Mouse (Mus musculus) spleen, adult 2 months (tissue): ENCODE measurements around the gene Gale. TPM values are rescaled to one million over a fixed set of nuclear protein-coding genes. Genes with fewer than 3 reads are reported as not detected.

Experiments
- DNase-seq, 2 experiments: peaks; one replicate each; pipeline versions ENCODE4 v3.0.0 to v3.0.0-alpha.2; 2012 to 2021; ENCODE audit warnings: low spot score in 2 of 2, low read depth in 1 of 2
- H3K27ac ChIP-seq: fragments of 200-500 bp; 2 replicates; pipeline ENCODE4 v1.5.1; 2012; ENCODE audit warnings: low read length, inconsistent platforms; ENCODE audit not compliant: insufficient read depth
- H3K27me3 ChIP-seq: fragments of 200-500 bp; 2 replicates; pipeline ENCODE4 v1.6.1; 2012; ENCODE audit warnings: mild to moderate bottlenecking, moderate library complexity, low read length, inconsistent platforms; ENCODE audit not compliant: control insufficient read depth, insufficient read depth
- H3K36me3 ChIP-seq: fragments of 200-500 bp; 2 replicates; pipeline ENCODE4 v1.6.1; 2012; ENCODE audit warnings: mild to moderate bottlenecking, low read length, inconsistent platforms; ENCODE audit not compliant: control insufficient read depth, insufficient read depth
- H3K4me1 ChIP-seq: fragments of 200-500 bp; 2 replicates; pipeline ENCODE4 v1.6.1; 2011; ENCODE audit warnings: inconsistent platforms; ENCODE audit not compliant: control insufficient read depth, insufficient read depth, insufficient read length
- H3K4me3 ChIP-seq: fragments of 200-500 bp; 2 replicates; pipeline ENCODE4 v1.5.1; 2011; ENCODE audit warnings: mild to moderate bottlenecking, inconsistent platforms; ENCODE audit not compliant: insufficient read depth, insufficient read length; ENCODE audit errors: extremely low read depth
- CTCF ChIP-seq: fragments of 200-500 bp; IDR thresholded peaks from 2 replicates; pipeline ENCODE4 v1.5.1; 2011; ENCODE audit warnings: mild to moderate bottlenecking, inconsistent platforms; ENCODE audit not compliant: insufficient read depth, insufficient read length, insufficient replicate concordance; ENCODE audit errors: extremely low read depth
- POLR2A ChIP-seq: fragments of 200-500 bp; IDR thresholded peaks from 2 replicates; pipeline ENCODE4 v1.6.1; 2011; ENCODE audit warnings: low read depth, low read length, inconsistent platforms
- WGBS: fragments of 180-500 bp; shearing (Covaris S2); methylation state at CpG from one replicate; pipeline ENCODE4 v1.1.7; 2018; 5-methylcytosine and 5-hydroxymethylcytosine counted together
- polyA plus RNA-seq: library from polyadenylated mRNA; depleted of rRNA; stranded (reverse); fragments of >200 nt; gene quantifications from 2 replicates; pipeline ENCODE4 v1.2.3, GENCODE M21; 2012

Gale gene
- polyA plus RNA-seq, 1 experiment: 10.6 TPM

GRCm38 (mm10) chr4:135949911-135950310 lies 13.6 kb upstream of the Gale start:
- Histone ChIP-seq H3K4me3 (no peak overlapping the region), H3K4me1 (no peaks in the 10 kb centered on the region; the same call in 1 of the 2 replicates), H3K27ac (no peak overlapping the region), H3K36me3 (peaks cover 16% of the 10 kb centered on the region), H3K27me3 (no peaks in the 10 kb centered on the region)
- WGBS: 76% methylated on average over 6 of the region's 6 CpGs
- DNase-seq: no peak
- TF ChIP-seq POLR2A (no peak), CTCF (no peak)

GRCm38 (mm10) chr4:135950365-135950764 lies 13.2 kb upstream of the Gale start:
- H3K36me3 ChIP-seq: peaks cover 17% of the 10 kb centered on the region
- DNase-seq: no peak
- no peaks in the 10 kb centered on the region for H3K27me3 ChIP-seq
- no peak overlapping the region for H3K27ac ChIP-seq
- no peaks in the 10 kb centered on the region; the same call in 1 of the 2 replicates for H3K4me1 ChIP-seq
- 91% methylated on average over 6 of the region's 6 CpGs for WGBS
- no peak overlapping the region for H3K4me3 ChIP-seq
- TF ChIP-seq POLR2A (no peak), CTCF (no peak)

- Histone ChIP-seq H3K4me3 (no peak overlapping the region), H3K27me3 (no peaks in the 10 kb centered on the region), H3K27ac (no peak overlapping the region), H3K36me3 (peaks cover 25% of the 10 kb centered on the region), H3K4me1 (no peaks in the 10 kb centered on the region; the same call in 1 of the 2 replicates)
- DNase-seq: no peak
- TF ChIP-seq CTCF (no peak), POLR2A (no peak)
- 96% methylated on average over 3 of the region's 3 CpGs for WGBS
These were observed 12.0 kb upstream of the Gale start for GRCm38 (mm10) chr4:135951505-135951904.

- TF ChIP-seq CTCF: no peak
- no peak for TF ChIP-seq POLR2A
- H3K4me1 ChIP-seq: no peaks in the 10 kb centered on the region; the same call in 1 of the 2 replicates
- peaks cover 32% of the 10 kb centered on the region for H3K36me3 ChIP-seq
- H3K4me3 ChIP-seq: no peak overlapping the region
- DNase-seq: no peak
- H3K27ac ChIP-seq: no peak overlapping the region
- no peaks in the 10 kb centered on the region for H3K27me3 ChIP-seq
- 91% methylated on average over 3 of the region's 3 CpGs for WGBS
These were observed 10.3 kb upstream of the Gale start for GRCm38 (mm10) chr4:135953179-135953578.

- no peak for TF ChIP-seq POLR2A
- peak; percentile 64; the same call in 1 of the 2 replicates for TF ChIP-seq CTCF
- H3K4me1 ChIP-seq: no peaks in the 10 kb centered on the region
- no peak overlapping the region for H3K27ac ChIP-seq
- peaks cover 41% of the 10 kb centered on the region for H3K36me3 ChIP-seq
- 28% methylated on average over 2 of the region's 2 CpGs for WGBS
- DNase-seq: peak; percentile 58 to 71
- no peaks in the 10 kb centered on the region for H3K27me3 ChIP-seq
- H3K4me3 ChIP-seq: no peak overlapping the region
These were observed 9.3 kb upstream of the Gale start for GRCm38 (mm10) chr4:135954241-135954640.

GRCm38 (mm10) chr4:135955886-135956285 lies 7.6 kb upstream of the Gale start:
- Histone ChIP-seq H3K4me1 (no peaks in the 10 kb centered on the region), H3K4me3 (no peak overlapping the region), H3K27me3 (no peaks in the 10 kb centered on the region), H3K36me3 (peaks cover 43% of the 10 kb centered on the region), H3K27ac (no peak overlapping the region)
- no peak for TF ChIP-seq CTCF
- no peak for TF ChIP-seq POLR2A
- 91% methylated on average over 9 of the region's 9 CpGs for WGBS
- DNase-seq: no peak

- no peak overlapping the region for H3K27ac ChIP-seq
- no peak for DNase-seq
- no peak overlapping the region for H3K4me3 ChIP-seq
- no peaks in the 10 kb centered on the region for H3K4me1 ChIP-seq
- no peak for TF ChIP-seq CTCF
- TF ChIP-seq POLR2A: no peak
- peaks cover 32% of the 10 kb centered on the region for H3K36me3 ChIP-seq
- 88% methylated on average over 8 of the region's 8 CpGs for WGBS
- no peaks in the 10 kb centered on the region for H3K27me3 ChIP-seq
These were observed 5.2 kb upstream of the Gale start for GRCm38 (mm10) chr4:135958354-135958753.
